Mouse (Mus musculus) frontal cortex, adult 2 months (tissue): Measurements from ENCODE around the gene Spr. TPM values are rescaled to one million over a fixed set of nuclear protein-coding genes. Genes with fewer than 3 reads are reported as not detected.
"Not testable (repeated sequence)": the region's sequence is repeated elsewhere in the genome, so short reads cannot be mapped to it uniquely, and the experiment has no call there.

Experiments
- DNase-seq, 2 experiments: peaks; one replicate each; pipeline ENCODE4 v3.0.0; 2022; ENCODE audit warnings: low spot score in 1 of 2; ENCODE audit errors: extremely low spot score in 1 of 2
- polyA plus RNA-seq: library from polyadenylated mRNA; depleted of rRNA; stranded (reverse); fragments of >200 nt; gene quantifications from 2 replicates; pipeline ENCODE4 v1.2.3, GENCODE M21; 2012; rRNA removed

The Spr gene
- polyA plus RNA-seq, 1 experiment: 14.5 TPM

GRCm38 (mm10) chr6:85132794-85133193, 4.8 kb downstream of the Spr start:
- peak in 1 of 2 experiments; percentile 47 for DNase-seq

GRCm38 (mm10) chr6:85132237-85132636, 5.3 kb downstream of the Spr start:
- not testable (repeated sequence) for DNase-seq

- peak; percentile 49 to 92 for DNase-seq
Observed at GRCm38 (mm10) chr6:85131673-85132072, 5.9 kb downstream of the Spr start.

GRCm38 (mm10) chr6:85117545-85118511, 19.7 kb downstream of the Spr start:
- DNase-seq: peak; percentile 23 to 83

- no peak for DNase-seq
Observed at GRCm38 (mm10) chr6:85105033-85105615, 32.4 kb downstream of the Spr start.

GRCm38 (mm10) chr6:85103321-85103720, 34.2 kb downstream of the Spr start:
- no peak for DNase-seq

GRCm38 (mm10) chr6:85096441-85096840, 41.1 kb downstream of the Spr start:
- DNase-seq: no peak

- no peak for DNase-seq
Observed at GRCm38 (mm10) chr6:85087425-85087824, 50.1 kb downstream of the Spr start.

GRCm38 (mm10) chr6:85086645-85087044, 50.9 kb downstream of the Spr start:
- no peak for DNase-seq

Other genes starting within 250 kb of the Spr start
- 30.1 and 31.2 TPM in 2 replicates for gene Exoc6b, start 68.3 kb downstream of the Spr start, polyA plus RNA-seq
- 25.4 and 26.9 TPM in 2 replicates for gene Emx1, start 49.7 kb upstream of the Spr start, polyA plus RNA-seq
- 137 and 156 TPM in 2 replicates for gene Sfxn5, start 195.7 kb upstream of the Spr start, polyA plus RNA-seq
- gene Rab11fip5, start 236.9 kb upstream of the Spr start, polyA plus RNA-seq: 34.1 and 35.7 TPM in 2 replicates